Mouse (Mus musculus) liver, postnatal 0 days (tissue): Measurements from ENCODE around the gene 5730522E02Rik.

Source experiments
- CTCF ChIP-seq: sonication (generic); IDR thresholded peaks from 2 replicates; pipeline ENCODE4 v1.5.1; 2016; ENCODE audit warnings: antibody characterized with exemption, low read depth
- EP300 ChIP-seq: IDR thresholded peaks from 2 replicates; pipeline ENCODE4 v1.6.1; 2016; ENCODE audit warnings: antibody characterized with exemption, low read depth, mild to moderate bottlenecking

GRCm38 (mm10) chr11:25940716-25941294 lies 269.8 kb downstream of the 5730522E02Rik start:
- TF ChIP-seq CTCF, result no peak
- no peak for TF ChIP-seq EP300
